Mouse (Mus musculus): Measurements from ENCODE around the gene Olfr773. TPM values are rescaled to one million over a fixed set of nuclear protein-coding genes. Genes with fewer than 3 reads are reported as not detected.
"Not testable (repeated sequence)": the region's sequence is repeated elsewhere in the genome, so short reads cannot be mapped to it uniquely, and the experiment has no call there.

Gene Olfr773
- not detected in 2 replicates for polyA plus RNA-seq (2012)

DNA sequence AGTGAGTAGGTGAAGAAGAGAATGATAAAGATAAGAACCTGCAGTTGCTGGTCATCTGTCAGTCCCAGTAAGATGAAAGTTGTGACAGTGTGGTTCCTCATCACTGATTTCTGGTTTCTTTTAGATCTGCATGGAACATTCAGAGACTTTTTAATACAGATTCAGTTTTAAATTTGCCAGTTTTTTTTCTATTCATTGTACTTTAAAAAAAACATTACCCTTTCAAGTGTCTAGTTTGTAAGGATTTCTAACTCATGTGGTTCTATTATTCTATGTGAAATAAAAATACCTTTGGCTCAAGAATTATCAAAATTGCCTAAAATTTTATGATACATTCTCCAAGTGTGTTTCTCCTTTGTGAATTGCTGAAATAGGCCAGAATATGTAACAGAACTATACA lies at the start of gene Olfr773:
TSS of gene Olfr773 (minus strand) at position 101 of the 400 bp plus-strand sequence.
- not testable (repeated sequence) for H3K9me3 ChIP-seq (ENCODE audit: control insufficient read depth, low read length); H3K27me3 ChIP-seq (ENCODE audit: control insufficient read depth); H3K4me1 ChIP-seq (ENCODE audit: control insufficient read depth); H3K4me3 ChIP-seq (replicated peaks); H3K36me3 ChIP-seq (ENCODE audit: control insufficient read depth)

DNA sequence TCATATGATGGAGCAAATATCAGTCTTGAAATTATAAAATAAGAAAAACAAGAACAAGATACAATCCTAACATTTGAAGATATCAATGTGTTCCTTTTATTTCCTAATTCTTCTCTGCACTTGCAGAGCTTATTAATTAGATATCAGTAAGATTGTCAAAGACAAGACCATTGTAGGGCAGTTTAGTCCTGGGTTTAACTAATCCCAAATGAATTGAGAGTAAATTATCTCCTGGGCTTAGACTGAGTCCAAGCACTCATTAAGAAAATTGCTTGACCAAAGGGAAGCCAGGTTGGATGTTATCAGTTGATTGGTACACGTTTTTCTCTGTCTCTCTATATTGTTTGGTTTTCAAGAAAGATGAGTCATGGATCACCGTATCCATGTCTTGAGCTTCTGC lies 48.7 kb upstream of the Olfr773 start, which contains the start of gene Olfr774:
TSS of gene Olfr774 (plus strand) at position 301 of the 400 bp plus-strand sequence.
- Histone ChIP-seq H3K4me1 (ENCODE audit: control insufficient read depth) (no peaks in the 10 kb centered on the region), H3K36me3 (ENCODE audit: control insufficient read depth) (no peaks in the 10 kb centered on the region), H3K9me3 (ENCODE audit: control insufficient read depth, low read length) (peaks cover 13% of the 10 kb centered on the region), H3K4me3 (replicated peaks) (no peak within 1 kb of the TSS), H3K27me3 (ENCODE audit: control insufficient read depth) (no peaks in the 10 kb centered on the region)
- TF ChIP-seq GATA1 (IDR thresholded peaks at IDR 0.05; ENCODE audit: low read length): no peak
- no peak for TF ChIP-seq TAL1 (IDR thresholded peaks at IDR 0.05; ENCODE audit: low read length)

DNA sequence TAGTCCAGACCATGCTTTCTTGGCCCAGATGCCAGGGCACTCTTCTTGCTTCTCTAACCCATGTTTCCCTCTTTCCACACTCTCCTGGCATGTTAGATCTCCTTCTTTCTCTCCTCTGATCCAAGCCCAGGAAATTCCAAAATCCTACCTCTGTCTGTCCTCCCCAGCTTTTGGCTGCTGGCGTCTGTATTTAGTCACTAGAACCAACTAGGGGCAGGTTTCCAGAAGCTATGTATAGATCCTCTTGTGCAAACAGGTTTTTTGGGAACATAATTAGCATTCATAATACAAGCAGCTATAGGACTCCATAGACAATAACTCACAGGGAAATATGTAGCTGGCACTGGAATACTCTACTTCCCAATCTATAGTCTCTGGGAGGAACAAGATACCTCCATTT lies 43.5 kb upstream of the Olfr773 start:
- H3K27me3 ChIP-seq (ENCODE audit: control insufficient read depth): no peaks in the 10 kb centered on the region
- no peaks in the 10 kb centered on the region for H3K4me1 ChIP-seq (ENCODE audit: control insufficient read depth)
- H3K9me3 ChIP-seq (ENCODE audit: control insufficient read depth, low read length): peaks cover 34% of the 10 kb centered on the region
- TF ChIP-seq TAL1 (IDR thresholded peaks at IDR 0.05; ENCODE audit: low read length) (no peak), GATA1 (IDR thresholded peaks at IDR 0.05; ENCODE audit: low read length) (no peak)
- H3K36me3 ChIP-seq (ENCODE audit: control insufficient read depth): no peaks in the 10 kb centered on the region
- H3K4me3 ChIP-seq (replicated peaks): no peak overlapping the region

DNA sequence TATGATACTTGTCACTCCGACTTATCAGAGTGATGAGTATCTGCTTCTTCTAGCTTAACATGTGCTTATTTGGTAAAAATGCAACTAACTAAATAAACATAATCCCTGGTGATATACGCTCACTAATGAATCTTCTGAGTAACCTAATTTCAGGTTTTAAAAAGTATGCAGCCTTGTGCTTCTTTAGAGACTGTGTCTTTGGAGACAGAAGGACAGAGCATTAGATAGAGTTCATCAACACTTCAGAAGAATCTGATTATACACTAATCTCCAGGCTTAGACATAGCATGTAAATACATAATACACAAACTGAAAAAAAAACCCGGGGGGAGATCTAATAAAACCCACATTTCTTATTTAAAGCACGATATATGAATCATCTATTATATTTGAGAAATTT lies 9.4 kb downstream of the Olfr773 start, which contains the start of gene Olfr772:
TSS of gene Olfr772 (minus strand) at position 101 of the 400 bp plus-strand sequence.
- not testable (repeated sequence) for H3K9me3 ChIP-seq (ENCODE audit: control insufficient read depth, low read length); H3K4me3 ChIP-seq (replicated peaks); H3K4me1 ChIP-seq (ENCODE audit: control insufficient read depth); H3K36me3 ChIP-seq (ENCODE audit: control insufficient read depth); H3K27me3 ChIP-seq (ENCODE audit: control insufficient read depth)

DNA sequence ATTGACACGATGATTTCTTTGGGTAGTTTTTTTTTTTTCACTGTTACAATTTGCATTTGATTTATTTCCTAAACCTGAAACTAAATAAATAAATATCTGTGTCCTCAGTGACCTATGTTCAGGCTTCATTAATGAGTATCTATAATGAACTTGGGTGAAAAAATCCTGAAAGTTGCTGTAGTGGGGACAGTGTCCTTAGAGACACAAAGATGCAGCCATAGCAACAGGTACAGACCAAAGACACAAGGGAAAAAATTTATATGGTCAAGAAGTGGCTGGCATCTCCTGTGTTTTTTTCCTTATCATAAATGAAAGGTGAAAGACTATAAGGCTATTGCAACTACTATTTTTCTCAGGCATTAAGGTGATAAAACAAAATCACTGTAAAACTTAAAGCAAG lies 22.6 kb downstream of the Olfr773 start, which contains the start of gene Olfr771:
TSS of gene Olfr771 (minus strand) at position 101 of the 400 bp plus-strand sequence.
- H3K9me3 ChIP-seq (ENCODE audit: control insufficient read depth, low read length): peaks cover 8% of the 10 kb centered on the region
- no peak for TF ChIP-seq TAL1 (IDR thresholded peaks at IDR 0.05; ENCODE audit: low read length)
- no peak for TF ChIP-seq GATA1 (IDR thresholded peaks at IDR 0.05; ENCODE audit: low read length)
- H3K27me3 ChIP-seq (ENCODE audit: control insufficient read depth): no peaks in the 10 kb centered on the region
- H3K4me1 ChIP-seq (ENCODE audit: control insufficient read depth): no peaks in the 10 kb centered on the region
- no peaks in the 10 kb centered on the region for H3K36me3 ChIP-seq (ENCODE audit: control insufficient read depth)
- H3K4me3 ChIP-seq (replicated peaks): no peak within 1 kb of the TSS

DNA sequence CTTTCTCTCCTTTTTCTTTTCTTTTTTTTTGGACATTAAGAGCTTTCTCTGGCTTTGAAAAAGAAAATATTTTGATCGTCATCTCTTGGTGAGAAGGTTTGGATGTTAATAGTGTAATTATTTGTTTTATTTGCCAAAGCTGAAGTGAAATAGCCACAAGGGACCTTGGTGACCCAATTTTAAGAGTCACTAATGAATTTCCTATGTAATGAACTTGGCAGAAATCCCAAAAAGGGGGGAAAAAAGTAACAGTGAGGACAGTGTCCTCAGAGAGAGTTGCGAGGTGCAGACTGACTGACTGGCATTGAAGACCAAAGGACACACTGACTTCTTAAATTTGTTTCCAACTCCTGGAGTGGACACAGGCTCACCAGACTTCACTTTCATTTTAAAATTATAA lies 48.3 kb downstream of the Olfr773 start, which contains the start of gene Olfr770:
TSS of gene Olfr770 (minus strand) at position 101 of the 400 bp plus-strand sequence.
- Histone ChIP-seq H3K27me3 (ENCODE audit: control insufficient read depth) (no peaks in the 10 kb centered on the region), H3K4me3 (replicated peaks) (no peak within 1 kb of the TSS), H3K36me3 (ENCODE audit: control insufficient read depth) (no peaks in the 10 kb centered on the region)

More for the DNA sequence above, 48.3 kb downstream of the Olfr773 start, which contains the start of gene Olfr770:
- no peak for TF ChIP-seq GATA1 (IDR thresholded peaks at IDR 0.05; ENCODE audit: low read length)
- TF ChIP-seq TAL1 (IDR thresholded peaks at IDR 0.05; ENCODE audit: low read length): no peak
- Histone ChIP-seq H3K9me3 (ENCODE audit: control insufficient read depth, low read length) (no peaks in the 10 kb centered on the region), H3K4me1 (ENCODE audit: control insufficient read depth) (no peaks in the 10 kb centered on the region)

Other genes with a start within 250 kb of the Olfr773 start
- not detected in 2 replicates for gene Mettl7b, start 226.4 kb downstream of the Olfr773 start, polyA plus RNA-seq (2012)
- not detected in 2 replicates for gene Olfr9, start 198.0 kb downstream of the Olfr773 start, polyA plus RNA-seq (2012)
- gene Olfr763, start 176.6 kb downstream of the Olfr773 start, polyA plus RNA-seq (2012): not detected in 2 replicates
- gene Olfr764-ps1, start 147.5 kb downstream of the Olfr773 start, polyA plus RNA-seq (2012): not detected in 2 replicates
- not detected in 2 replicates for gene Olfr765, start 137.4 kb downstream of the Olfr773 start, polyA plus RNA-seq (2012)
- not detected in 2 replicates for gene Olfr766-ps1, start 118.4 kb downstream of the Olfr773 start, polyA plus RNA-seq (2012)
- gene Olfr767, start 104.5 kb downstream of the Olfr773 start, polyA plus RNA-seq (2012): not detected in 2 replicates
- gene Olfr768, start 88.0 kb downstream of the Olfr773 start, polyA plus RNA-seq (2012): not detected in 2 replicates
- not detected in 2 replicates for gene Olfr769, start 69.6 kb downstream of the Olfr773 start, polyA plus RNA-seq (2012)
- gene Olfr770, start 48.4 kb downstream of the Olfr773 start, polyA plus RNA-seq (2012): not detected in 2 replicates
- not detected in 2 replicates for gene Olfr771, start 22.7 kb downstream of the Olfr773 start, polyA plus RNA-seq (2012)
- not detected in 2 replicates for gene Olfr772, start 9.5 kb downstream of the Olfr773 start, polyA plus RNA-seq (2012)
- not detected in 2 replicates for gene Olfr774, start 48.8 kb upstream of the Olfr773 start, polyA plus RNA-seq (2012)
- gene Olfr775, start 61.0 kb upstream of the Olfr773 start, polyA plus RNA-seq (2012): 0.01 TPM in 1 of 2 replicates, not detected in the other
- gene Olfr776, start 71.7 kb upstream of the Olfr773 start, polyA plus RNA-seq (2012): 0.06 TPM in 1 of 2 replicates, not detected in the other
- gene Olfr777, start 84.1 kb upstream of the Olfr773 start, polyA plus RNA-seq (2012): 0.04 TPM in 1 of 2 replicates, not detected in the other
- gene Olfr780, start 130.7 kb upstream of the Olfr773 start, polyA plus RNA-seq (2012): not detected in 2 replicates
- gene Olfr781, start 141.4 kb upstream of the Olfr773 start, polyA plus RNA-seq (2012): not detected in 2 replicates
- gene Olfr782, start 161.4 kb upstream of the Olfr773 start, polyA plus RNA-seq (2012): not detected in 2 replicates
- gene Olfr784, start 196.7 kb upstream of the Olfr773 start, polyA plus RNA-seq (2012): not detected in 2 replicates
- not detected in 2 replicates for gene Olfr785, start 218.0 kb upstream of the Olfr773 start, polyA plus RNA-seq (2012)
- not detected in 2 replicates for gene Olfr786, start 239.9 kb upstream of the Olfr773 start, polyA plus RNA-seq (2012)